Mouse (Mus musculus): ENCODE results near the gene A530032D15Rik. TPM values are rescaled to one million over a fixed set of nuclear protein-coding genes. Genes with fewer than 3 reads are reported as not detected.
"Not testable (repeated sequence)": the region's sequence is repeated elsewhere in the genome, so short reads cannot be mapped to it uniquely, and the experiment has no call there.

Gene A530032D15Rik
- not detected in 2 replicates for polyA plus RNA-seq (2015; fragmentation: Nextera tagmentation; extraction: Ambion mirVana)

GRCm38 (mm10) chr1:85109753-85110152 is at the start of gene A530032D15Rik:
Gene A530032D15Rik (minus strand): TSS chr1:85109853.
- WGBS = 100% methylated on average over 1 of the region's 7 CpGs
- not testable (repeated sequence) for H3K4me1 ChIP-seq (ENCODE audit: insufficient read depth, low read length); H3K27ac ChIP-seq (ENCODE audit: low read length); H3K9ac ChIP-seq (replicated peaks; ENCODE audit: low read length); H3K4me2 ChIP-seq (replicated peaks; ENCODE audit: low read depth, low read length); H3K27me3 ChIP-seq (ENCODE audit: insufficient read depth, low read length); H3K36me3 ChIP-seq (ENCODE audit: insufficient read depth, low read length); ATAC-seq (ENCODE audit: low FRiP score, low TSS enrichment); H3K4me3 ChIP-seq (ENCODE audit: low read length); H3K9me3 ChIP-seq (ENCODE audit: low read length)

- not testable (repeated sequence) for H3K9ac ChIP-seq (replicated peaks; ENCODE audit: low read length); H3K27ac ChIP-seq (ENCODE audit: low read length); H3K4me3 ChIP-seq (ENCODE audit: low read length); H3K9me3 ChIP-seq (ENCODE audit: low read length); ATAC-seq (ENCODE audit: low FRiP score, low TSS enrichment); H3K4me1 ChIP-seq (ENCODE audit: insufficient read depth, low read length); H3K27me3 ChIP-seq (ENCODE audit: insufficient read depth, low read length); H3K4me2 ChIP-seq (replicated peaks; ENCODE audit: low read depth, low read length); H3K36me3 ChIP-seq (ENCODE audit: insufficient read depth, low read length)
- 73% methylated on average over 4 of the region's 5 CpGs for WGBS
These were observed 45.5 kb upstream of the A530032D15Rik start for GRCm38 (mm10) chr1:85155151-85155550.

GRCm38 (mm10) chr1:85133671-85134070 is 24.0 kb upstream of the A530032D15Rik start:
- H3K4me3 ChIP-seq (ENCODE audit: low read length); H3K4me1 ChIP-seq (ENCODE audit: insufficient read depth, low read length); ATAC-seq (ENCODE audit: low FRiP score, low TSS enrichment); H3K27me3 ChIP-seq (ENCODE audit: insufficient read depth, low read length); H3K27ac ChIP-seq (ENCODE audit: low read length); H3K36me3 ChIP-seq (ENCODE audit: insufficient read depth, low read length); H3K9ac ChIP-seq (replicated peaks; ENCODE audit: low read length); H3K4me2 ChIP-seq (replicated peaks; ENCODE audit: low read depth, low read length); H3K9me3 ChIP-seq (ENCODE audit: low read length): not testable (repeated sequence)
- 94% methylated on average over 22 of the region's 22 CpGs for WGBS

GRCm38 (mm10) chr1:85121841-85122240 is 12.2 kb upstream of the A530032D15Rik start:
- WGBS = 87% methylated on average over 4 of the region's 4 CpGs
- H3K27ac ChIP-seq (ENCODE audit: low read length); H3K4me2 ChIP-seq (replicated peaks; ENCODE audit: low read depth, low read length); H3K9me3 ChIP-seq (ENCODE audit: low read length); H3K4me3 ChIP-seq (ENCODE audit: low read length); ATAC-seq (ENCODE audit: low FRiP score, low TSS enrichment); H3K9ac ChIP-seq (replicated peaks; ENCODE audit: low read length); H3K36me3 ChIP-seq (ENCODE audit: insufficient read depth, low read length); H3K4me1 ChIP-seq (ENCODE audit: insufficient read depth, low read length); H3K27me3 ChIP-seq (ENCODE audit: insufficient read depth, low read length): not testable (repeated sequence)

- not testable (repeated sequence) for H3K9me3 ChIP-seq (ENCODE audit: low read length); H3K4me2 ChIP-seq (replicated peaks; ENCODE audit: low read depth, low read length); ATAC-seq (ENCODE audit: low FRiP score, low TSS enrichment); H3K4me3 ChIP-seq (ENCODE audit: low read length); H3K27ac ChIP-seq (ENCODE audit: low read length); H3K4me1 ChIP-seq (ENCODE audit: insufficient read depth, low read length); H3K9ac ChIP-seq (replicated peaks; ENCODE audit: low read length); H3K36me3 ChIP-seq (ENCODE audit: insufficient read depth, low read length); H3K27me3 ChIP-seq (ENCODE audit: insufficient read depth, low read length)
- WGBS = 77% methylated on average over 5 of the region's 6 CpGs
These were observed 8.7 kb upstream of the A530032D15Rik start for GRCm38 (mm10) chr1:85118341-85118740.

- ATAC-seq (ENCODE audit: low FRiP score, low TSS enrichment); H3K4me2 ChIP-seq (replicated peaks; ENCODE audit: low read depth, low read length); H3K27me3 ChIP-seq (ENCODE audit: insufficient read depth, low read length); H3K4me1 ChIP-seq (ENCODE audit: insufficient read depth, low read length); H3K9me3 ChIP-seq (ENCODE audit: low read length); H3K4me3 ChIP-seq (ENCODE audit: low read length); H3K9ac ChIP-seq (replicated peaks; ENCODE audit: low read length); H3K27ac ChIP-seq (ENCODE audit: low read length); H3K36me3 ChIP-seq (ENCODE audit: insufficient read depth, low read length): not testable (repeated sequence)
- 62% methylated on average over 4 of the region's 6 CpGs for WGBS
These were observed 7.9 kb upstream of the A530032D15Rik start for GRCm38 (mm10) chr1:85117537-85117936.

- 57% methylated on average over 6 of the region's 6 CpGs for WGBS
- H3K27me3 ChIP-seq (ENCODE audit: insufficient read depth, low read length); ATAC-seq (ENCODE audit: low FRiP score, low TSS enrichment); H3K4me2 ChIP-seq (replicated peaks; ENCODE audit: low read depth, low read length); H3K27ac ChIP-seq (ENCODE audit: low read length); H3K9me3 ChIP-seq (ENCODE audit: low read length); H3K4me1 ChIP-seq (ENCODE audit: insufficient read depth, low read length); H3K36me3 ChIP-seq (ENCODE audit: insufficient read depth, low read length); H3K4me3 ChIP-seq (ENCODE audit: low read length); H3K9ac ChIP-seq (replicated peaks; ENCODE audit: low read length): not testable (repeated sequence)
These were observed 5.2 kb upstream of the A530032D15Rik start for GRCm38 (mm10) chr1:85114666-85115402.

- not testable (repeated sequence) for H3K27ac ChIP-seq (ENCODE audit: low read length); H3K4me2 ChIP-seq (replicated peaks; ENCODE audit: low read depth, low read length); H3K4me1 ChIP-seq (ENCODE audit: insufficient read depth, low read length); H3K9ac ChIP-seq (replicated peaks; ENCODE audit: low read length); H3K4me3 ChIP-seq (ENCODE audit: low read length); H3K27me3 ChIP-seq (ENCODE audit: insufficient read depth, low read length); H3K36me3 ChIP-seq (ENCODE audit: insufficient read depth, low read length); ATAC-seq (ENCODE audit: low FRiP score, low TSS enrichment); H3K9me3 ChIP-seq (ENCODE audit: low read length)
- WGBS = 77% methylated on average over 3 of the region's 3 CpGs
These were observed 4.4 kb upstream of the A530032D15Rik start for GRCm38 (mm10) chr1:85114078-85114477.

- H3K4me2 ChIP-seq (replicated peaks; ENCODE audit: low read depth, low read length); H3K27ac ChIP-seq (ENCODE audit: low read length); H3K36me3 ChIP-seq (ENCODE audit: insufficient read depth, low read length); H3K4me3 ChIP-seq (ENCODE audit: low read length); H3K9ac ChIP-seq (replicated peaks; ENCODE audit: low read length); H3K9me3 ChIP-seq (ENCODE audit: low read length); ATAC-seq (ENCODE audit: low FRiP score, low TSS enrichment); H3K27me3 ChIP-seq (ENCODE audit: insufficient read depth, low read length); H3K4me1 ChIP-seq (ENCODE audit: insufficient read depth, low read length): not testable (repeated sequence)
- WGBS = 68% methylated on average over 2 of the region's 5 CpGs
These were observed 3.2 kb upstream of the A530032D15Rik start for GRCm38 (mm10) chr1:85112889-85113288.

GRCm38 (mm10) chr1:85112266-85112665 is 2.6 kb upstream of the A530032D15Rik start:
- not testable (repeated sequence) for H3K27ac ChIP-seq (ENCODE audit: low read length); H3K9ac ChIP-seq (replicated peaks; ENCODE audit: low read length); H3K4me1 ChIP-seq (ENCODE audit: insufficient read depth, low read length); H3K4me3 ChIP-seq (ENCODE audit: low read length); H3K36me3 ChIP-seq (ENCODE audit: insufficient read depth, low read length); H3K9me3 ChIP-seq (ENCODE audit: low read length); ATAC-seq (ENCODE audit: low FRiP score, low TSS enrichment); H3K4me2 ChIP-seq (replicated peaks; ENCODE audit: low read depth, low read length); H3K27me3 ChIP-seq (ENCODE audit: insufficient read depth, low read length)
- WGBS = 87% methylated on average over 7 of the region's 7 CpGs
